Mouse (Mus musculus) heart, adult 2 months (tissue): ENCODE measurements at regions not wholly inside any gene's neighbourhood (a gene's known extent, or its start where the extent isn't known, plus 50 kb on each side); places are given as distances from the start of the nearest gene placed in this dataset.

Experiments used
- DNase-seq, 2 experiments: peaks; one replicate each; pipeline ENCODE4 v3.0.0; 2021
- H3K27ac ChIP-seq: fragments of 200-600 bp; 2 replicates; pipeline ENCODE4 v1.8.1; 2022
- H3K27me3 ChIP-seq: fragments of 200-500 bp; 2 replicates; pipeline ENCODE4 v1.6.1; 2012; ENCODE audit warnings: mild to moderate bottlenecking, low read length, inconsistent platforms, mixed read lengths; ENCODE audit not compliant: control insufficient read depth, insufficient read depth
- H3K36me3 ChIP-seq: fragments of 200-500 bp; 2 replicates; pipeline ENCODE4 v1.6.1; 2012; ENCODE audit warnings: low read length, inconsistent platforms; ENCODE audit not compliant: control insufficient read depth, insufficient read depth
- H3K4me1 ChIP-seq: fragments of 200-500 bp; 2 replicates; pipeline ENCODE4 v1.6.1; 2011; ENCODE audit warnings: low read length; ENCODE audit not compliant: control insufficient read depth, insufficient read depth
- H3K4me3 ChIP-seq: fragments of 200-600 bp; 2 replicates; pipeline ENCODE4 v1.8.1; 2022
- H3K79me2 ChIP-seq: fragments of 200-500 bp; replicated peaks from 2 replicates; pipeline ENCODE4 v1.6.1; 2012; ENCODE audit warnings: mild to moderate bottlenecking, inconsistent platforms, low read length, moderate library complexity, mixed read lengths; ENCODE audit not compliant: control insufficient read depth, insufficient read depth
- H3K9ac ChIP-seq: fragments of 200-500 bp; 2 replicates; pipeline ENCODE4 v1.6.1; 2012; ENCODE audit warnings: low read depth, mild to moderate bottlenecking, control low read depth, inconsistent platforms, low read length, mixed read lengths
- CTCF ChIP-seq: fragments of 200-600 bp; IDR thresholded peaks from 2 replicates; pipeline ENCODE4 v1.8.1; 2022; ENCODE audit warnings: antibody characterized with exemption, mild to moderate bottlenecking, moderate library complexity
- EP300 ChIP-seq: fragments of 200-500 bp; IDR thresholded peaks from 2 replicates; pipeline ENCODE4 v1.6.1; 2011; ENCODE audit warnings: low read depth, low read length, control low read depth; ENCODE audit not compliant: insufficient read depth
- POLR2A ChIP-seq: fragments of 200-500 bp; IDR thresholded peaks from 2 replicates; pipeline ENCODE4 v1.6.1; 2011; ENCODE audit warnings: mild to moderate bottlenecking, low read depth, low read length, control low read depth; ENCODE audit not compliant: insufficient read depth
- WGBS: fragments of 180-500 bp; shearing (Covaris S2); methylation state at CpG from one replicate; pipeline ENCODE4 v1.1.7; 2018; 5-methylcytosine and 5-hydroxymethylcytosine counted together
- intact Hi-C: fragments of 180-260 bp; cut with DNase I; formaldehyde crosslinking; loops from one replicate; pipeline ENCODE4 v1.15.1; 2025

- no peak overlapping the region for H3K4me3 ChIP-seq
Measured at GRCm38 (mm10) chr16:29736211-29736610, 157.1 kb downstream of the Opa1 start.

GRCm38 (mm10) chr16:29738075-29738474 lies 158.9 kb downstream of the Opa1 start:
- intact Hi-C loops = no loop called here
- no peak for TF ChIP-seq CTCF
- no peak for TF ChIP-seq EP300
- TF ChIP-seq POLR2A = no peak
- WGBS = 89% methylated on average over 9 of the region's 9 CpGs

More at GRCm38 (mm10) chr16:29736211-29736610, 157.1 kb downstream of the Opa1 start:
- no peak for TF ChIP-seq POLR2A
- no peak for TF ChIP-seq EP300
- no peak for TF ChIP-seq CTCF
- Histone ChIP-seq H3K4me1 (peaks cover 8% of the 10 kb centered on the region), H3K9ac (no peak overlapping the region), H3K79me2 (no peaks in the 10 kb centered on the region), H3K27ac (no peak overlapping the region), H3K27me3 (no peaks in the 10 kb centered on the region), H3K36me3 (no peaks in the 10 kb centered on the region)
- WGBS = 86% methylated on average over 9 of the region's 9 CpGs
- intact Hi-C loops = no loop called here
- no peak for DNase-seq

DNA sequence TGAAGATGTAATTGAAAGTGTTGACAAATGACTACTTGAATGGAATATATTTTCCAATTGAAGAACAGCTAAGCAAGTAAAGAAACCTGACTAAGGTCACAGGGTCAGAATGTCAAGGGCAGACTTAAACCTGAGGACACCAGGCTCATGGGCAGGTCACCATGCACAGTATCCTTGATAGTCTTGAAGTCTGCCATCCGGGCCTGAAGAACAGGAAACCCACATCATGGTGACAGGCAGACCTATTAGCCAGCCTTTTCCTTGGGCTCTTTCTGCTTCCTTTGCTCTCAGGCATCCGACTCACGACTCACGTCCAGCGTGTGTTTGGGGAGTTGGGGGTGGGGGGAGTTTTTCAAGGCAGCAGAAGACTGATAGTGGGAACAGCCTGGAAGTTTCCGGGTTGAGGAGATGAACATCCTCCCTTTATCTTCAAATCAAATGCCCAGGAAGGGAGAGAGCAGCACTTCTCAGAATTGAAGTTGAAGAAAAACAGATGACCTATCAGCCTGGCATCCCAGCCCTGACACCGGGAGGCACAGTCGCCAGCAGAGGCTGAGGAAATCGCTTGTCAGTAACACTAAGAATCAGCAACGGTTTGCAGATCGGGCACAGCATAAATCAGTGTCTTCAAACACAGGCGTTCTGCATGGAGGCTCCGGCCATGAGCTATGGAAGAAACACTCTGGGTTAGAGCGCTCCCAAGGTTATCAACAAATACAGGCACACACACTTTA lies 163.5 kb downstream of the Opa1 start:
- H3K36me3 ChIP-seq = no peaks in the 10 kb centered on the region
- 39% methylated on average over 14 of the region's 14 CpGs for WGBS
- no peak for TF ChIP-seq EP300
- TF ChIP-seq POLR2A = no peak
- no peak for TF ChIP-seq CTCF
- no peaks in the 10 kb centered on the region for H3K4me1 ChIP-seq
- no peak overlapping the region for H3K9ac ChIP-seq
- no peak for DNase-seq
- no peaks in the 10 kb centered on the region for H3K79me2 ChIP-seq
- H3K4me3 ChIP-seq = no peak overlapping the region
- no peak overlapping the region for H3K27ac ChIP-seq
- no peaks in the 10 kb centered on the region for H3K27me3 ChIP-seq
- intact Hi-C loops = no loop called here

More at GRCm38 (mm10) chr16:29738075-29738474, 158.9 kb downstream of the Opa1 start:
- Histone ChIP-seq H3K4me1 (peaks cover 8% of the 10 kb centered on the region), H3K27ac (no peak overlapping the region), H3K9ac (no peak overlapping the region), H3K27me3 (no peaks in the 10 kb centered on the region), H3K79me2 (no peaks in the 10 kb centered on the region), H3K4me3 (no peak overlapping the region), H3K36me3 (no peaks in the 10 kb centered on the region)
- no peak for DNase-seq

DNA sequence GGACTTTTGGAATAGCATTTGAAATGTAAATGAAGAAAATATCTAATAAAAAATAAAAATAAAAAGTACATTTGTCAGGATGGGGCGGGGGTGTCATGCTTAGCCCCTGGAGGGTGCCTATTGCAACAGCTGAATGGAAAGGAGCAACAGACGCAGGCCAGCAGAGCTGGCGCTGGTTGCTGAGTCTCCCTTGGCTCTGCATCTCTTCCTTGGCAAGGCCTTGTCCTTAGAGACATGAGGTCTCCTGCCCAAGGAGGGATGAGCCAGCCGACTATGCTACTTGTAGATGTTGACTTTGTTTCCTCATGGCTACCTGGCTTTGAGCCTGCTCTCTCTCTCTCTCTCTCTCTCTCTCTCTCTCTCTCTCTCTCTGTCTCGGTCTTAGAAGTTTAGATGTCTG lies 166.4 kb downstream of the Opa1 start:
- Histone ChIP-seq H3K36me3 (no peaks in the 10 kb centered on the region), H3K4me3 (no peak overlapping the region), H3K27me3 (no peaks in the 10 kb centered on the region), H3K4me1 (no peaks in the 10 kb centered on the region), H3K79me2 (no peaks in the 10 kb centered on the region), H3K9ac (no peak overlapping the region), H3K27ac (no peak overlapping the region)
- intact Hi-C loops = no loop called here
- DNase-seq = peak; percentile 54 to 73
- TF ChIP-seq EP300 (no peak), CTCF (no peak), POLR2A (no peak)
- 67% methylated on average over 5 of the region's 5 CpGs for WGBS

DNA sequence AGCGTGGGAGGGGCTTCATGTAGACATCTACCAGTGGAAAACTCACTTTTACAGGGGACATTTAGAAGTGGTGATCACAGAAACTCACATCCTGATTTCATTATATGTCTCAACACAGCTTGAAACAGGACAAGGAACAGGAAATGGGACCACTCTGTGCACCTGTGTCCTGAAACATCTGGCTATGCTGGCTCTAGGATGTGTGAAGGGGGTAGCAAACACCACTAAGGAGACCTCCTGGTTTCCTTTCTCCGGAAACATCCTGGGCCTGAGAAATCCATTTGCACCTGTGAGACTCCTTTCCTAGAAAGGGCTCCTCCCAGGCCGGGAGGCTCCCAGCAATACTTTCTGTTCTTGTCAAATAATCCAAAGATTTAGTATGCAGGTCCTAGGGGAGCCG lies 167.1 kb downstream of the Opa1 start:
- Histone ChIP-seq H3K9ac (no peak overlapping the region), H3K79me2 (no peaks in the 10 kb centered on the region), H3K27ac (no peak overlapping the region), H3K4me1 (no peaks in the 10 kb centered on the region), H3K4me3 (no peak overlapping the region), H3K36me3 (no peaks in the 10 kb centered on the region), H3K27me3 (no peaks in the 10 kb centered on the region)
- WGBS = 68% methylated on average over 4 of the region's 4 CpGs
- no peak for TF ChIP-seq POLR2A
- TF ChIP-seq CTCF = no peak
- no peak for TF ChIP-seq EP300
- intact Hi-C loops = no loop called here
- no peak for DNase-seq

DNA sequence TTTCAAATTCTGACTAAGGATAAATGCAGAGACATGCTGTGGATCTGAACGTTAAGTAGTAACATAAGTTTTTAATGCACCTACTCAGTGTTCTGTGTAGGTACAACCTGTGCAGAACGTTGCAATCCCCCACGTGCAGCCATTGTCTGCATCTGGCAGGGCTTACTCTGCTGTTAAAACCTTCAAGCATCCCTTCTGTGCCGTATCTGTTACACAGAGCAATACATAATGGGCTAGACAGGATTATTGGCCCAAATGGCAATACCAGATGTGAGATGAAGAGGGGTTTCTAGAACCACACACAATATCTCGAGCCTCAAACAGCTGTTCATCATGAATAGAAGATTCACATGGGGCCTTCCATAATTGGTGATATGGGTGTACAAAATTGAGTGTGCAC lies 170.0 kb downstream of the Opa1 start:
- 67% methylated on average over 5 of the region's 5 CpGs for WGBS
- Histone ChIP-seq H3K4me1 (no peaks in the 10 kb centered on the region), H3K4me3 (no peak overlapping the region), H3K79me2 (no peaks in the 10 kb centered on the region), H3K27ac (no peak overlapping the region), H3K36me3 (no peaks in the 10 kb centered on the region), H3K9ac (no peak overlapping the region), H3K27me3 (no peaks in the 10 kb centered on the region)
- DNase-seq = no peak
- intact Hi-C loops = no loop called here
- TF ChIP-seq POLR2A = no peak
- no peak for TF ChIP-seq CTCF
- TF ChIP-seq EP300 = no peak
